Mouse (Mus musculus) heart, adult 2 months (tissue): ENCODE measurements around the gene Irf1. TPM values are rescaled to one million over a fixed set of nuclear protein-coding genes. Genes with fewer than 3 reads are reported as not detected.

Source experiments
- DNase-seq, 2 experiments: peaks; one replicate each; pipeline ENCODE4 v3.0.0; 2021
- H3K27ac ChIP-seq: fragments of 200-600 bp; 2 replicates; pipeline ENCODE4 v1.8.1; 2022
- H3K27me3 ChIP-seq: fragments of 200-500 bp; 2 replicates; pipeline ENCODE4 v1.6.1; 2012; ENCODE audit warnings: mild to moderate bottlenecking, low read length, inconsistent platforms, mixed read lengths; ENCODE audit not compliant: control insufficient read depth, insufficient read depth
- H3K36me3 ChIP-seq: fragments of 200-500 bp; 2 replicates; pipeline ENCODE4 v1.6.1; 2012; ENCODE audit warnings: low read length, inconsistent platforms; ENCODE audit not compliant: control insufficient read depth, insufficient read depth
- H3K4me1 ChIP-seq: fragments of 200-500 bp; 2 replicates; pipeline ENCODE4 v1.6.1; 2011; ENCODE audit warnings: low read length; ENCODE audit not compliant: control insufficient read depth, insufficient read depth
- H3K4me3 ChIP-seq: fragments of 200-600 bp; 2 replicates; pipeline ENCODE4 v1.8.1; 2022
- H3K79me2 ChIP-seq: fragments of 200-500 bp; replicated peaks from 2 replicates; pipeline ENCODE4 v1.6.1; 2012; ENCODE audit warnings: mild to moderate bottlenecking, inconsistent platforms, low read length, moderate library complexity, mixed read lengths; ENCODE audit not compliant: control insufficient read depth, insufficient read depth
- H3K9ac ChIP-seq: fragments of 200-500 bp; 2 replicates; pipeline ENCODE4 v1.6.1; 2012; ENCODE audit warnings: low read depth, mild to moderate bottlenecking, control low read depth, inconsistent platforms, low read length, mixed read lengths
- CTCF ChIP-seq: fragments of 200-600 bp; IDR thresholded peaks from 2 replicates; pipeline ENCODE4 v1.8.1; 2022; ENCODE audit warnings: antibody characterized with exemption, mild to moderate bottlenecking, moderate library complexity
- EP300 ChIP-seq: fragments of 200-500 bp; IDR thresholded peaks from 2 replicates; pipeline ENCODE4 v1.6.1; 2011; ENCODE audit warnings: low read depth, low read length, control low read depth; ENCODE audit not compliant: insufficient read depth
- POLR2A ChIP-seq: fragments of 200-500 bp; IDR thresholded peaks from 2 replicates; pipeline ENCODE4 v1.6.1; 2011; ENCODE audit warnings: mild to moderate bottlenecking, low read depth, low read length, control low read depth; ENCODE audit not compliant: insufficient read depth
- WGBS: fragments of 180-500 bp; shearing (Covaris S2); methylation state at CpG from one replicate; pipeline ENCODE4 v1.1.7; 2018; 5-methylcytosine and 5-hydroxymethylcytosine counted together
- intact Hi-C: fragments of 180-260 bp; cut with DNase I; formaldehyde crosslinking; loops from one replicate; pipeline ENCODE4 v1.15.1; 2025
- polyA plus RNA-seq: library from polyadenylated mRNA; depleted of rRNA; stranded (reverse); fragments of >200 nt; gene quantifications from 2 replicates; pipeline ENCODE4 v1.2.3, GENCODE M21; 2012
- total RNA-seq, 2 experiments: library from RNA; stranded (reverse); gene quantifications; 2 replicates each; pipeline ENCODE4 v1.2.3; 2021

Irf1 gene
- total and polyA plus RNA-seq, 3 experiments: 15.2 to 20.5 (median 19.7) TPM

DNA sequence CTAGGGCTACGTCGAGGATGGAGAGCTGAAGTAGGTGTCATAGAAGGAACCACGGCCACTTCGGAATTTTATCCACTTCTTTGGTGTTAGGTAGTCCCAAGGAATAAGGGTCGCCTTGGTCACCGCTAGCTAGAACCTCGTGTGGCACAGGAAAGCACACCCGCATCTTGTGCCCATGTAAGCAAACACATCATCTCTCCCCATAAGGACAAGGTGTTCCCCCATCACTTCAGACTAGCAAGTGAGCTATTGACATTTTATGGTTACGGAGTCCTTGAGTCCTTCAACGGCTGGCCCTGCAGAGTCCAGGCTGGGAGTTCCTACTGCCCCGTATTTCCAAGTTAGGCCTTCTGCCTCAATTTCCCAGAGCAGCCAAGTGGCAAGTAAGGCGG lies 633 bp upstream of the Irf1 start:
- intact Hi-C loops: loop anchor here (10.0 kb wide), 1 partner anchor 346 kb away; no protein-coding TSS in a partner anchor
- H3K27ac ChIP-seq: peak overlapping the region; percentile 99
- 67% methylated on average over 12 of the region's 12 CpGs for WGBS

GRCm38 (mm10) chr11:53770125-53770791 lies 444 bp downstream of the Irf1 start:
- WGBS: under 1% methylated on average over 75 of the region's 75 CpGs
- Histone ChIP-seq H3K27me3 (no peaks in the 10 kb centered on the region), H3K9ac (peak overlapping the region; percentile 97), H3K27ac (peak overlapping the region; percentile 99), H3K4me1 (peaks cover 23% of the 10 kb centered on the region), H3K36me3 (peaks cover 9% of the 10 kb centered on the region), H3K79me2 (0 out of 2 replicates have a peak, but pooled peaks cover 1% of the 10 kb centered on the region), H3K4me3 (peak overlapping the region; percentile 74)
- intact Hi-C loops: no loop called here
- DNase-seq: peak; percentile 89 to 91
- TF ChIP-seq POLR2A (no peak), EP300 (no peak), CTCF (peak; percentile 41)

More for the DNA sequence above, 633 bp upstream of the Irf1 start:
- Histone ChIP-seq H3K4me3 (peak overlapping the region; percentile 74), H3K27me3 (no peaks in the 10 kb centered on the region), H3K79me2 (0 out of 2 replicates have a peak, but pooled peaks cover 1% of the 10 kb centered on the region), H3K36me3 (peaks cover 7% of the 10 kb centered on the region), H3K4me1 (peaks cover 22% of the 10 kb centered on the region), H3K9ac (peak overlapping the region; percentile 23)
- DNase-seq: no peak
- no peak for TF ChIP-seq CTCF
- no peak for TF ChIP-seq EP300
- TF ChIP-seq POLR2A: no peak

- Histone ChIP-seq H3K4me3 (peak overlapping the region; percentile 74), H3K79me2 (0 out of 2 replicates have a peak, but pooled peaks cover 1% of the 10 kb centered on the region), H3K27ac (peak overlapping the region; percentile 99), H3K9ac (peak overlapping the region; percentile 58), H3K4me1 (peaks cover 23% of the 10 kb centered on the region), H3K27me3 (no peaks in the 10 kb centered on the region), H3K36me3 (peaks cover 9% of the 10 kb centered on the region)
- no peak for DNase-seq
- WGBS: 50% methylated on average over 11 of the region's 11 CpGs
- TF ChIP-seq POLR2A: no peak
- 0 out of 2 replicates have a peak, but pooled peaks have one; percentile 23 for TF ChIP-seq EP300
- intact Hi-C loops: no loop called here
Measured at GRCm38 (mm10) chr11:53771001-53771744, 1.4 kb downstream of the Irf1 start.

GRCm38 (mm10) chr11:53772536-53772935 lies 2.7 kb downstream of the Irf1 start:
- H3K9ac ChIP-seq: peak overlapping the region; percentile 33
- intact Hi-C loops: no loop called here
- TF ChIP-seq CTCF (no peak), POLR2A (no peak), EP300 (no peak)
- H3K79me2 ChIP-seq: 0 out of 2 replicates have a peak, but pooled peaks cover 1% of the 10 kb centered on the region
- H3K27ac ChIP-seq: peak overlapping the region; percentile 26; the same call in 1 of the 2 replicates
- peaks cover 12% of the 10 kb centered on the region for H3K36me3 ChIP-seq
- 51% methylated on average over 9 of the region's 9 CpGs for WGBS
- H3K4me1 ChIP-seq: peaks cover 23% of the 10 kb centered on the region
- peak overlapping the region; percentile 28 for H3K4me3 ChIP-seq
- no peak for DNase-seq
- H3K27me3 ChIP-seq: no peaks in the 10 kb centered on the region

- intact Hi-C loops: no loop called here
Measured at GRCm38 (mm10) chr11:53773087-53773486, 3.3 kb downstream of the Irf1 start, which contains the start of gene Gm17334. Gm17334 (minus strand) TSS chr11:53773187.

More at GRCm38 (mm10) chr11:53773087-53773486, 3.3 kb downstream of the Irf1 start, which contains the start of gene Gm17334:
- Histone ChIP-seq H3K27ac (peak within 1 kb of the TSS; percentile 42), H3K9ac (peak within 1 kb of the TSS; percentile 33), H3K4me1 (peaks cover 23% of the 10 kb centered on the region), H3K79me2 (0 out of 2 replicates have a peak, but pooled peaks cover 1% of the 10 kb centered on the region), H3K4me3 (peak within 1 kb of the TSS; percentile 28), H3K27me3 (no peaks in the 10 kb centered on the region), H3K36me3 (peaks cover 12% of the 10 kb centered on the region)
- WGBS: 76% methylated on average over 5 of the region's 5 CpGs
- no peak for DNase-seq
- TF ChIP-seq EP300: no peak
- no peak for TF ChIP-seq CTCF
- TF ChIP-seq POLR2A: no peak
